Mouse (Mus musculus) B cell, adult (primary cell): Measurements from ENCODE around the gene Armh1. TPM values are rescaled to one million over a fixed set of nuclear protein-coding genes. Genes with fewer than 3 reads are reported as not detected.

Experiments
- total RNA-seq: library from RNA; stranded (reverse); gene quantifications from 4 replicates; pipeline ENCODE4 v1.2.4, GENCODE M21; 2023; ENCODE audit not compliant: inconsistent age

Gene Armh1
- not detected in 4 replicates for total RNA-seq

GRCm38 (mm10) chr4:117251801-117252316 lies at the start of gene Armh1, which contains the start of gene Tmem53:
Gene Armh1, minus strand, starts transcription at chr4:117252125.
Gene Tmem53, plus strand, starts transcription at chr4:117251951.

GRCm38 (mm10) chr4:117181863-117182758 lies 69.8 kb downstream of the Armh1 start, which contains the start of gene Kif2c:
Gene Kif2c, minus strand, starts transcription at chr4:117182639.

Other genes with a start within 250 kb of the Armh1 start
- gene Eif2b3, start 232.7 kb downstream of the Armh1 start, total RNA-seq = 26.1 to 30.6 TPM (median 29.1 TPM) in 4 replicates
- 1.0 TPM in 1 of 4 replicates, not detected in the others for gene Ptch2, start 156.1 kb downstream of the Armh1 start, total RNA-seq
- 19.5 to 25.2 TPM (median 22.8 TPM) in 4 replicates for gene Btbd19, start 126.4 kb downstream of the Armh1 start, total RNA-seq
- 0.78 TPM in 1 of 4 replicates, not detected in the others for gene Tctex1d4, start 125.3 kb downstream of the Armh1 start, total RNA-seq
- 21.9 to 26.2 TPM (median 25.3 TPM) in 4 replicates for gene Plk3, start 118.2 kb downstream of the Armh1 start, total RNA-seq
- 2,066 to 2,171 TPM (median 2,129 TPM) in 4 replicates for gene Rps8, start 95.9 kb downstream of the Armh1 start, total RNA-seq
- gene Kif2c, start 69.5 kb downstream of the Armh1 start, total RNA-seq = 1.2 to 1.9 TPM (median 1.3 TPM) in 4 replicates
- gene Tmem53, start 174 bp downstream of the Armh1 start, total RNA-seq = 1.7 TPM in 1 of 4 replicates, not detected in the others
- gene Rnf220, start 244.9 kb upstream of the Armh1 start, total RNA-seq = 163 to 177 TPM (median 173 TPM) in 4 replicates